Mouse (Mus musculus) liver, embryonic 14.5 days (tissue): ENCODE measurements around the gene Ophn1. TPM values are rescaled to one million over a fixed set of nuclear protein-coding genes. Genes with fewer than 3 reads are reported as not detected.

Experiments used
- ATAC-seq: fragments of 200-750 bp; cut with Nextera tagmentation; 2 replicates; pipeline ENCODE4 v1.8.0; 2017; ENCODE audit warnings: moderate number of reproducible peaks, mild to moderate bottlenecking, moderate library complexity; ENCODE audit not compliant: insufficient read depth
- DNase-seq, 3 experiments: peaks; one replicate each; pipeline ENCODE4 v3.0.0-alpha.2; 2012 to 2013; ENCODE audit warnings: low read depth in 3 of 3, low spot score in 3 of 3
- H3K27ac ChIP-seq: fragments of 300-500 bp; sonication (generic); 2 replicates; pipeline ENCODE4 v1.5.1; 2014; ENCODE audit warnings: moderate library complexity, mild to moderate bottlenecking, control low read depth, inconsistent platforms
- H3K27me3 ChIP-seq: fragments of 300-500 bp; sonication (generic); 2 replicates; pipeline ENCODE4 v1.6.1; 2014; ENCODE audit warnings: mild to moderate bottlenecking, low read length, moderate library complexity; ENCODE audit not compliant: control insufficient read depth, insufficient read depth
- H3K36me3 ChIP-seq: fragments of 300-500 bp; sonication (generic); replicated peaks from 2 replicates; pipeline ENCODE4 v1.6.1; 2014; ENCODE audit warnings: low read depth; ENCODE audit not compliant: control insufficient read depth, insufficient read depth
- H3K4me1 ChIP-seq, 2 experiments: fragments of 200-500 bp in 1 of 2; fragments of 300-500 bp in 1 of 2; sonication (generic) in 1 of 2; replicated peaks; 2 replicates each; pipeline ENCODE4 v1.6.1; 2012 to 2014; ENCODE audit warnings: antibody characterized with exemption in 1 of 2, inconsistent platforms in 1 of 2, low read length in 1 of 2; ENCODE audit not compliant: control insufficient read depth in 2 of 2, insufficient read depth in 2 of 2
- H3K4me2 ChIP-seq: fragments of 300-500 bp; sonication (generic); 2 replicates; pipeline ENCODE4 v1.6.1; 2014; ENCODE audit warnings: low read depth, mild to moderate bottlenecking, control low read depth, moderate library complexity
- H3K4me3 ChIP-seq, 2 experiments: fragments of 200-500 bp in 1 of 2; fragments of 300-500 bp in 1 of 2; sonication (generic) in 1 of 2; 2 replicates each; pipeline ENCODE4 v1.5.1; 2012 to 2014; ENCODE audit warnings: low read depth in 2 of 2, low read length in 2 of 2, mild to moderate bottlenecking in 2 of 2, control low read depth in 1 of 2, inconsistent platforms in 1 of 2, moderate library complexity in 1 of 2; ENCODE audit not compliant: insufficient read depth in 1 of 2
- H3K9ac ChIP-seq: fragments of 300-500 bp; sonication (generic); replicated peaks from 2 replicates; pipeline ENCODE4 v1.6.1; 2014; ENCODE audit warnings: mild to moderate bottlenecking, control low read depth, moderate library complexity
- H3K9me3 ChIP-seq: fragments of 300-500 bp; sonication (generic); 2 replicates; pipeline ENCODE4 v1.6.1; 2016; ENCODE audit warnings: low read length, mixed read lengths; ENCODE audit not compliant: control insufficient read depth
- CTCF ChIP-seq: IDR thresholded peaks from 2 replicates; pipeline ENCODE4 v1.5.1; 2016; ENCODE audit warnings: antibody characterized with exemption, low read depth, control low read depth
- EP300 ChIP-seq: IDR thresholded peaks from 2 replicates; pipeline ENCODE4 v1.6.1; 2016; ENCODE audit warnings: antibody characterized with exemption, low read depth
- WGBS: fragments of 180-500 bp; shearing (Covaris S2); extraction: QIAGEN DNeasy Blood & Tissue Kit; methylation state at CpG from one replicate; pipeline ENCODE4 v1.1.7; 2014; ENCODE audit not compliant: insufficient replicate concordance; 5-methylcytosine and 5-hydroxymethylcytosine counted together
- polyA plus RNA-seq, 2 experiments: library from polyadenylated mRNA; depleted of rRNA in 1 of 2; stranded (reverse) in 1 of 2; unstranded in 1 of 2; fragments of >200 nt; fragmentation: Nextera tagmentation in 1 of 2; extraction: Ambion mirVana in 1 of 2; gene quantifications; 2 replicates each; pipeline versions ENCODE4 v1.2.1 to v1.2.3; 2012 to 2014

Ophn1 gene
- polyA plus RNA-seq, 2 experiments = 0.38 to 0.89 TPM

GRCm38 (mm10) chrX:98835989-98836388, 54.8 kb downstream of the Ophn1 start:
- Histone ChIP-seq H3K4me2 (no peak overlapping the region), H3K27me3 (no peaks in the 10 kb centered on the region), H3K36me3 (no peaks in the 10 kb centered on the region), H3K4me3 (no peak overlapping the region), H3K9me3 (no peaks in the 10 kb centered on the region), H3K4me1 (no peaks in the 10 kb centered on the region), H3K9ac (no peak overlapping the region), H3K27ac (no peak overlapping the region)
- DNase-seq (no peak), ATAC-seq (no peak)
- TF ChIP-seq CTCF (no peak), EP300 (no peak)
- 92% methylated on average over 1 of the region's 1 CpGs for WGBS

- Histone ChIP-seq H3K4me1 (no peaks in the 10 kb centered on the region), H3K9ac (no peak overlapping the region), H3K9me3 (no peaks in the 10 kb centered on the region), H3K4me2 (no peak overlapping the region), H3K27me3 (no peaks in the 10 kb centered on the region), H3K36me3 (no peaks in the 10 kb centered on the region), H3K4me3 (no peak overlapping the region), H3K27ac (no peak overlapping the region)
- DNase-seq = no peak
- no peak for ATAC-seq
- TF ChIP-seq EP300 (no peak), CTCF (no peak)
These were observed 87.0 kb downstream of the Ophn1 start for GRCm38 (mm10) chrX:98803813-98804212.

- no peak for DNase-seq
- H3K4me1 ChIP-seq = no peaks in the 10 kb centered on the region
- H3K4me3 ChIP-seq = no peak overlapping the region
- no peaks in the 10 kb centered on the region for H3K36me3 ChIP-seq
- no peak overlapping the region for H3K27ac ChIP-seq
- H3K9ac ChIP-seq = no peak overlapping the region
- no peaks in the 10 kb centered on the region for H3K9me3 ChIP-seq
- no peaks in the 10 kb centered on the region for H3K27me3 ChIP-seq
- no peak for ATAC-seq
- 25% methylated on average over 4 of the region's 4 CpGs for WGBS
- TF ChIP-seq EP300 = no peak
- no peak for TF ChIP-seq CTCF
- no peak overlapping the region for H3K4me2 ChIP-seq
These were observed 116.4 kb downstream of the Ophn1 start for GRCm38 (mm10) chrX:98774247-98774950.

DNA sequence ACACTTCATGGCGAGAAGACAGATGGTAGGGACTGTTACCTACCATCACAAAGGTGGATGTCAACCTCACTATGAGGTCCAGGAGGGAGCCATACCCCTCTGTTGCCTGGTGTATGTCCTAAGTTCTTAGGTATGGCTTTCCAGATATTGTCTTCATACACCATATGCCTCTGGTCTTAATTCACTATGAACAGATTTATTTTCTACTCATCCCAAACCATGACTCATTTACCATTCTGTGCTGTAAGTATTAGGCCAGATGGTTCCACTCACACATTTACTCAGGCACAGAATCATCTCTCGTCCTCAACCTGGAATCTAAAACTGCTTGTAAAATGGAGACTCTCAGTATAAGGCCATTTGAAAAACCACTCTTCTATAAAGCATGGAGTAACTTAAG, 135.7 kb downstream of the Ophn1 start:
- Histone ChIP-seq H3K27ac (no peak overlapping the region), H3K9ac (no peak overlapping the region), H3K4me3 (no peak overlapping the region), H3K4me1 (no peaks in the 10 kb centered on the region), H3K27me3 (no peaks in the 10 kb centered on the region), H3K9me3 (no peaks in the 10 kb centered on the region), H3K4me2 (no peak overlapping the region), H3K36me3 (no peaks in the 10 kb centered on the region)
- no peak for TF ChIP-seq CTCF
- TF ChIP-seq EP300 = no peak
- ATAC-seq (no peak), DNase-seq (no peak)
- 44% methylated on average over 2 of the region's 2 CpGs for WGBS

DNA sequence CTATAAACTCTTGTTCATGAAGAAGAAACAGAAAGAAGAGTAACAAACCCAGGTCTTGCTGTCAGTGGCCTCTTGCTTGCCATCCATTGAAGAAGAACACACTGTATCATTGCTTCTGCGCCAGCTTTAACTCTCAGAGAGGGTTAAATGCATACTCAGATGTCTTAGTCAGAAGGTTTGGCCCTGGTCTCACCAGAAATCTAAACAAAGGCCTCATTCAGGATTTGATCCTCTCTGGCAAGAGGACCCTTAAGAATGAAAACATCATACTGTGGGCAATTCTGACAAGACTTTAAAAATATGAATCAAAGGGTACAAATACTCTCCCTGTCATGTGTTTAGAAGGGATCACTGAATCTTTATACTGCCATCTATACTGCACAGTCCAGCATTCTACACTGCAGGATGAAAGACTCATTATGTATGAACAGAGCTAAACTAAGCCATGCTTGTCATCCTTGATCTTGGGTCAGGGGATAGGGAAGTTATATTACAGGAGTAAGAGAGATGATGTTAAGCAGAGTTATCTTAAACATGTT, 139.5 kb downstream of the Ophn1 start:
- ATAC-seq (no peak), DNase-seq (no peak)
- Histone ChIP-seq H3K4me3 (no peak overlapping the region), H3K27ac (no peak overlapping the region), H3K9ac (no peak overlapping the region), H3K27me3 (no peaks in the 10 kb centered on the region; the same call in 1 of the 2 replicates), H3K36me3 (no peaks in the 10 kb centered on the region), H3K9me3 (no peaks in the 10 kb centered on the region), H3K4me1 (no peaks in the 10 kb centered on the region), H3K4me2 (no peak overlapping the region)
- WGBS = 38% methylated on average over 1 of the region's 1 CpGs
- TF ChIP-seq CTCF (no peak), EP300 (no peak)
